Mouse (Mus musculus) E14TG2a.4 (cell line): ENCODE data around the gene Hcar2.

ENCODE experiments used
- H3K27me3 ChIP-seq: 2 replicates; pipeline ENCODE4 v1.6.1; 2014; ENCODE audit warnings: low read length, control low read depth; ENCODE audit not compliant: insufficient read depth
- H3K36me3 ChIP-seq: 2 replicates; pipeline ENCODE4 v1.6.1; 2014; ENCODE audit warnings: low read length, control low read depth; ENCODE audit not compliant: insufficient read depth
- H3K4me1 ChIP-seq: replicated peaks from 2 replicates; pipeline ENCODE4 v1.6.1; 2014; ENCODE audit warnings: low read depth, low read length, control low read depth
- H3K4me3 ChIP-seq: replicated peaks from 2 replicates; pipeline ENCODE4 v1.5.1; 2014; ENCODE audit warnings: mild to moderate bottlenecking, low read length
- H3K9me3 ChIP-seq: 2 replicates; pipeline ENCODE4 v1.6.1; 2014; ENCODE audit warnings: low read length, control low read depth
- CTCF ChIP-seq: conservative IDR thresholded peaks from 2 replicates; pipeline ENCODE4 v1.5.1; 2014; ENCODE audit warnings: low read length
- NANOG ChIP-seq: IDR thresholded peaks from 2 replicates; pipeline ENCODE4 v1.6.1; 2014; ENCODE audit warnings: borderline replicate concordance, low read length, mixed read lengths
- POU5F1 ChIP-seq: IDR thresholded peaks from 2 replicates; pipeline ENCODE4 v1.6.1; 2014; ENCODE audit warnings: low read length, borderline replicate concordance

Hcar2 gene

GRCm38 (mm10) chr5:123893520-123893919, 28.2 kb upstream of the Hcar2 start:
- Histone ChIP-seq H3K36me3 (no peaks in the 10 kb centered on the region), H3K27me3 (no peaks in the 10 kb centered on the region), H3K9me3 (no peaks in the 10 kb centered on the region), H3K4me1 (peaks cover 31% of the 10 kb centered on the region), H3K4me3 (no peak overlapping the region)
- no peak for TF ChIP-seq NANOG
- no peak for TF ChIP-seq CTCF
- TF ChIP-seq POU5F1: no peak

- no peaks in the 10 kb centered on the region for H3K9me3 ChIP-seq
- TF ChIP-seq NANOG (no peak), CTCF (no peak), POU5F1 (no peak)
- no peaks in the 10 kb centered on the region for H3K36me3 ChIP-seq
- no peaks in the 10 kb centered on the region for H3K27me3 ChIP-seq
- no peak overlapping the region for H3K4me3 ChIP-seq
- H3K4me1 ChIP-seq: peaks cover 27% of the 10 kb centered on the region
These were observed 26.4 kb upstream of the Hcar2 start for GRCm38 (mm10) chr5:123891669-123892068.

DNA sequence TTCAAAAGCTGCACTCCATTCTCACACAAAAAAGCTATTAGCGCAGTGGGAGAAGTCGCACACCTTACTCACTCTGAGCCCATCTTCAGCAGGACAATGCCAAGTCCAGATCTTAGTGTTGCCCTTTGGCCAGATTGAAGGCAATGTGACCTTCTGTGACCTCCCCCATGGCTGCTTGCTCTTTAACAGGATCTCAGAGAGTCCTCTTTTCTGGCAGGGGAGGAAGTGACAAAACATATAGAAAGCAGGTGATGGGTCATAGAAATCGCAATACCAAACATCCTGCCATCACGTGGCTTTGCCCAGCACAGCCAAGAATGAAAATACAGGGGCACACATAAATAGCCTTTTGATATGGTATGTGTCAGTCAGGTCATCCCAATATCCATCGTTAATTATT, 25.7 kb upstream of the Hcar2 start:
- Histone ChIP-seq H3K4me1 (peaks cover 20% of the 10 kb centered on the region), H3K36me3 (no peaks in the 10 kb centered on the region), H3K4me3 (no peak overlapping the region), H3K9me3 (no peaks in the 10 kb centered on the region), H3K27me3 (no peaks in the 10 kb centered on the region)
- TF ChIP-seq POU5F1 (no peak), CTCF (no peak), NANOG (no peak)

DNA sequence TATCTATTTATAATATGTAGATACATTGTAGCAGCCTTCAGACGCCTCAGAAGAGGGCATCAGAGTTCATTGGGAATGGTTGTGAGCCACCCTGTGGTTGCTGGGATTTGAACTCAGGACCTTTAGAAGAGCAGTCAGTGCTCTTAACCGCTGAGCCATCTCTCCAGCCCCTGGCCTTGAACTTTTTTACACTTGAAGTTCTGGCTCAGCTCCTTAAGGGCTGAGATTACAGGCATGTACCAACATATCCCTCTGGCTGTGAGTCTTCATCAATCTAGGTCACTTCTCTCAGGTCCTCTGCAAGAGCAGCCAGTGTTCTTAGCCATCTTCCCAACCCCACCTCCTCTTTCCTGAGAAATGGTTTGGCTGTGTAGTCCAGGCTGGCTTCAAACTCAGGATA, 25.0 kb upstream of the Hcar2 start:
- no peaks in the 10 kb centered on the region for H3K36me3 ChIP-seq
- no peaks in the 10 kb centered on the region for H3K9me3 ChIP-seq
- no peaks in the 10 kb centered on the region for H3K27me3 ChIP-seq
- TF ChIP-seq CTCF: no peak
- no peak overlapping the region for H3K4me3 ChIP-seq
- H3K4me1 ChIP-seq: peaks cover 14% of the 10 kb centered on the region

DNA sequence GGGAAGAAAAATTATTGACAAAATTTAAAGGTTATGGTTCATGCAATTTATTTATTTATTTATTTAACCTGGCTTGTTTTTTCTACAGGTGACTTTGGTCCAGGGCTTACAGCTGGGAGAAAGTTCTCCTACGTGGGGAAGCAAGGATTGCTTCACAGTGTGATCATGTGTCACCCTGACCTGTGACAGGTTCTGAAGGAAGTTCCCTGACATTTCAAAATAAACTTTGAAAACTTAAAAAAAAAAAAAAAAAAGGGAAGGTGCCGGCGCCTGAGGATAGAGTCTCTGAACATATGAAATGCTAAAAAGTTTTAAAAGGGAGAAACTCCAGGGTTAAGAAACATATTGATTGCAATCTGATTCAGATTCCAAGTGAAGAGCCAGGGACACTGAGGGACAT, 21.1 kb upstream of the Hcar2 start:
- no peaks in the 10 kb centered on the region for H3K9me3 ChIP-seq
- TF ChIP-seq CTCF: no peak
- no peak for TF ChIP-seq POU5F1
- no peak for TF ChIP-seq NANOG
- peaks cover 5% of the 10 kb centered on the region for H3K4me1 ChIP-seq
- H3K36me3 ChIP-seq: no peaks in the 10 kb centered on the region
- H3K4me3 ChIP-seq: no peak overlapping the region
- peaks cover 5% of the 10 kb centered on the region; the same call in 1 of the 2 replicates for H3K27me3 ChIP-seq

GRCm38 (mm10) chr5:123884332-123884731, 19.0 kb upstream of the Hcar2 start:
- TF ChIP-seq POU5F1 (no peak), CTCF (no peak), NANOG (no peak)
- H3K4me1 ChIP-seq: peaks cover 18% of the 10 kb centered on the region
- H3K27me3 ChIP-seq: peaks cover 18% of the 10 kb centered on the region
- no peaks in the 10 kb centered on the region for H3K9me3 ChIP-seq
- no peaks in the 10 kb centered on the region for H3K36me3 ChIP-seq
- no peak overlapping the region for H3K4me3 ChIP-seq

- TF ChIP-seq NANOG (no peak), CTCF (no peak), POU5F1 (no peak)
- no peaks in the 10 kb centered on the region for H3K36me3 ChIP-seq
- peaks cover 22% of the 10 kb centered on the region for H3K4me1 ChIP-seq
- H3K4me3 ChIP-seq: no peak overlapping the region
- H3K9me3 ChIP-seq: no peaks in the 10 kb centered on the region
- peaks cover 22% of the 10 kb centered on the region for H3K27me3 ChIP-seq
These were observed 18.6 kb upstream of the Hcar2 start for GRCm38 (mm10) chr5:123883891-123884290.

GRCm38 (mm10) chr5:123880778-123881177, 15.5 kb upstream of the Hcar2 start:
- H3K27me3 ChIP-seq: peaks cover 40% of the 10 kb centered on the region
- peaks cover 19% of the 10 kb centered on the region for H3K4me1 ChIP-seq
- no peaks in the 10 kb centered on the region for H3K9me3 ChIP-seq
- TF ChIP-seq POU5F1 (no peak), CTCF (peak; percentile 25), NANOG (no peak)
- no peak overlapping the region for H3K4me3 ChIP-seq
- H3K36me3 ChIP-seq: no peaks in the 10 kb centered on the region

GRCm38 (mm10) chr5:123879928-123880327, 14.6 kb upstream of the Hcar2 start, which contains the start of gene Hcar1:
TSS of gene Hcar1 (minus strand) at chr5:123880020.
- peaks cover 19% of the 10 kb centered on the region for H3K4me1 ChIP-seq
- TF ChIP-seq NANOG (no peak), CTCF (no peak), POU5F1 (no peak)
- no peaks in the 10 kb centered on the region for H3K9me3 ChIP-seq
- H3K27me3 ChIP-seq: peaks cover 40% of the 10 kb centered on the region
- no peaks in the 10 kb centered on the region for H3K36me3 ChIP-seq
- peak within 1 kb of the TSS; percentile 62 for H3K4me3 ChIP-seq
